Mouse (Mus musculus): ENCODE results near the gene Obscn.

- TF ChIP-seq CTCF (IDR thresholded peaks at IDR 0.05; ENCODE audit: insufficient read depth, low read depth, low read length) (no peak), POLR2A (IDR thresholded peaks at IDR 0.05; ENCODE audit: insufficient read depth, low read depth, low read length) (no peak)
Observed at GRCm38 (mm10) chr11:58993091-58993670, 143.0 kb downstream of the Obscn start.

All from olfactory bulb, adult 2 months (tissue).